Comparison of ENCODE assay signal across 7 mouse cellular contexts in the genomic region with DNA sequence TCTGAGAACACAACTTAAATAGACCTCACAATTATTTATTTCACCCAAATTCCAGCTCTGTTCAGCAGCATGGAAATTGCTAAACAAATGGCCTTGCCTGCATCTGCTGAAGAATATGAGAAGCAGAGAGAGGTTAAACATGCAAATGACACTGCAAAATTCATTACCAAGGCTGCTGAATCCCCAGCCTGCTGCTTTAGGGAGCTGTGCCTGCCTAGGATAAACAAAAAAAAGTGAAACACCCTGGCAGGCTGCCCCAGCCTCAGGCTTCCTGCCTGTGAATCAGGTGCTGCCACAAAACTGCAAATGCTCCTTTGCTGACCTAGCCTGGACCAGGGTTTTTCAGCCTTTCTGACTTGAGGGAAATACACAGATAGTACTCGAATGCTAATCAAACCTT.
DNase-seq lines count a peak whose midpoint lies in the region; ATAC-seq and TF ChIP-seq lines count a peak whose summit lies in the region.

No protein-coding gene starts in this region.

- no peaks in the 10 kb centered on the region for H3K36me3 ChIP-seq in hindbrain, embryonic 16.5 days (ENCODE audit: control insufficient read depth, insufficient read depth, low read length)

- DNase-seq in lung, postnatal 36 days = peak; percentile 3
- DNase-seq in lung, postnatal 25 days (ENCODE audit: low spot score) = no peak
- peak; percentile 89 to 94 for DNase-seq in cerebellum, adult 2 months
- DNase-seq in right cerebral cortex, postnatal 25 days = peak; percentile 5
- DNase-seq in layer of hippocampus, adult 9-10 months (ENCODE audit: low spot score) = no peak
- DNase-seq in urinary bladder, adult 18-20 months (ENCODE audit: low spot score in 2 of 2) = no peak

- peak; percentile 83 for ATAC-seq in hindbrain, embryonic 16.5 days

- peaks cover 7% of the 10 kb centered on the region; the same call in 1 of the 2 replicates for H3K4me1 ChIP-seq in cerebellum, adult 2 months (ENCODE audit: control insufficient read depth, insufficient read depth, low read length)
- H3K4me1 ChIP-seq in hindbrain, embryonic 16.5 days (ENCODE audit: control insufficient read depth, insufficient read depth, low read depth, low read length) = 0 out of 2 replicates have a peak, but pooled peaks cover 3% of the 10 kb centered on the region

- H3K9ac ChIP-seq in hindbrain, embryonic 16.5 days (ENCODE audit: low read depth, low read length) = no peak overlapping the region

- no peak for TF ChIP-seq POLR2A in cerebellum, adult 2 months (IDR thresholded peaks at IDR 0.05; ENCODE audit: borderline replicate concordance, insufficient read depth, low read length)

- no peak overlapping the region for H3K4me2 ChIP-seq in hindbrain, embryonic 16.5 days (ENCODE audit: low read length)

- H3K4me3 ChIP-seq in cerebellum, adult 2 months (replicated peaks; ENCODE audit: insufficient read depth, low read depth, low read length) = no peak overlapping the region
- H3K4me3 ChIP-seq in hindbrain, embryonic 16.5 days (ENCODE audit: low read length) = no peak overlapping the region

- H3K27ac ChIP-seq in cerebellum, adult 2 months (ENCODE audit: insufficient read depth, low read length) = no peak overlapping the region
- no peak overlapping the region for H3K27ac ChIP-seq in hindbrain, embryonic 16.5 days (ENCODE audit: low read depth, low read length)

- WGBS in cerebellum, adult 2 months = 3% methylated on average over 1 of the region's 1 CpGs
- WGBS in hindbrain, embryonic 16.5 days = 57% methylated on average over 1 of the region's 1 CpGs

- H3K9me3 ChIP-seq in hindbrain, embryonic 16.5 days (ENCODE audit: control insufficient read depth, low read length) = no peaks in the 10 kb centered on the region

- H3K27me3 ChIP-seq in cerebellum, adult 2 months (ENCODE audit: control insufficient read depth, insufficient read depth, low read length) = no peaks in the 10 kb centered on the region
- H3K27me3 ChIP-seq in hindbrain, embryonic 16.5 days (replicated peaks; ENCODE audit: control insufficient read depth, insufficient read depth, low read length) = no peaks in the 10 kb centered on the region

- no peak for TF ChIP-seq CTCF in cerebellum, adult 2 months (IDR thresholded peaks at IDR 0.05; ENCODE audit: borderline replicate concordance, insufficient read depth, low read depth, low read length)

Comparison
In these comparisons a context has a peak if more than half of its experiments do, and no peak if none do; other contexts are left out.
1. DNase-seq: peak in lung, postnatal 36 days (single experiment), cerebellum, adult 2 months (2 of 2) and right cerebral cortex, postnatal 25 days (single experiment); none in lung, postnatal 25 days (single experiment), layer of hippocampus, adult 9-10 months (single experiment) and urinary bladder, adult 18-20 months (0 of 2).